Mouse (Mus musculus) right cerebral cortex, postnatal 36 days (tissue): Measurements from ENCODE around the gene Il3.
A peak's percentile ranks its signal among the peaks of the same experiment; 100 is the strongest.

Source experiments
- DNase-seq, 2 experiments: peaks; one replicate each; pipeline ENCODE4 v3.0.0; 2022; ENCODE audit warnings: low spot score in 2 of 2, mixed read lengths in 1 of 2

Il3 gene

DNA sequence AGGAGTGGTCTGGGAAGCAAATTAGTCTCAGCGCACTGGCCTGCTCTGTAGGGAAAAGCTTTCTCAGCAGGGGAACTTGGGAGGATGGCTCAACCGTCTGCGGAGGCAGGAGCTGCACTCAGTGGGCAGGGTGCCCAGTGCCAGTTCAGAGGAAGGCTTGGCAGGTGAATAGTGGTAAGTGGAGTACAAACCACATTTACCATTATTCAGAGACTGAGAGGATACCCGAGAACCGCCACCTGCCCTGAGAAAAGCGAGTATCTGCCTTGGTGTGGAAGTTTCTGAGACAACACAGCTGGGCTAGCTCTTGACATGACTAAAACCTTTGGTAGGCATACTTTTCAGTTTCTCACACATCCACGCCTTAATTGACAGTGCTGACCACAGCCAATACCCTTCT lies 49.7 kb downstream of the Il3 start:
- peak in 1 of 2 experiments; percentile 4 for DNase-seq

DNA sequence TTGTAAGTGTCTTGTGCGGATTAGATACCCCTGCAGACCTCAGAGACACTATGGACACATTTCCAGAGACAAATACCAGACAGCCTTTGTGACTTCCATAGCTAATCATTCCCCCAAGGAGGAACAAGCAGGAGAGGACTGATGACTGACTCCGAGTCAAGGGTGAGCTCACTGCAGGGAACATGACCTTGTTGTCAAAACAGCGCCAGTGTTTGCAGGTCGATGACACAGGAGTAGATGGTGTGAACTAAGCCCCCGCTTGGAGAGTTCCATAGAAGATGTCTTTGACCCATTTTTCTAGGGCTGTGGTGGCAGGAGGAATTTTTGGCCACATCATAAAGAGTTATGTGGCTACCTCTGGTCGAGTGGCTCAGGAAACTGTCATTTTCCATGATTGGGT lies 51.0 kb downstream of the Il3 start:
- no peak for DNase-seq
